Mouse (Mus musculus): ENCODE data around the gene Inpp5k. TPM values are rescaled to one million over a fixed set of nuclear protein-coding genes. Genes with fewer than 3 reads are reported as not detected.
A peak's percentile ranks its signal among the peaks of the same experiment; 100 is the strongest.

The Inpp5k gene
- total and polyA plus RNA-seq, 3 experiments, result 31.2 to 41.9 (median 35.6) TPM

- in situ Hi-C loops (cut with MboI; ENCODE audit: low pct_ligation_motif_present, low pct_unique_long_range_greater_than_20kb, low sequenced_read_pairs) (no loop called here), dilution Hi-C loops (cut with MboI; ENCODE audit: extremely low pct_ligation_motif_present, extremely low pct_unique_long_range_greater_than_20kb, low sequenced_read_pairs) (no loop called here)
- Histone ChIP-seq H3K79me2 (replicated peaks; ENCODE audit: control insufficient read depth, extremely low read depth, insufficient read depth, poor library complexity, severe bottlenecking) (peaks cover 71% of the 10 kb centered on the region), H3K9me3 (replicated peaks; ENCODE audit: low read length) (no peaks in the 10 kb centered on the region), H3K4me1 (ENCODE audit: control insufficient read depth in 1 of 2, insufficient read depth in 2 of 2) (peaks cover 11 to 42% of the 10 kb centered on the region in 2 experiments), H3K4me3 (replicated peaks in 1 of 3; ENCODE audit: low read depth in 2 of 3, low read length in 2 of 3, poor library complexity in 1 of 3) (no peak overlapping the region), H3K27me3 (replicated peaks) (no peaks in the 10 kb centered on the region), H3K36me3 (replicated peaks in 1 of 2; ENCODE audit: control insufficient read depth in 1 of 2, insufficient read depth in 1 of 2, low read length in 1 of 2) (peaks cover 23 to 79% of the 10 kb centered on the region in 2 experiments), H3K4me2 (ENCODE audit: insufficient read depth, low read depth, poor library complexity, severe bottlenecking) (no peak overlapping the region), H3K9ac (ENCODE audit: insufficient read depth, low read depth) (no peak overlapping the region), H3K27ac (ENCODE audit: insufficient read depth, low read depth) (no peak overlapping the region)
- TF ChIP-seq ZNF384 (IDR thresholded peaks at IDR 0.05; ENCODE audit: low read depth, low read length) (peak; percentile 48; the same call in 1 of the 2 replicates), IRF4 (IDR thresholded peaks at IDR 0.05; ENCODE audit: low read depth, low read length) (no peak)
- no peak for DNase-seq (ENCODE audit: extremely low read depth)
Observed at GRCm38 (mm10) chr11:75688132-75688531, 57.3 kb downstream of the Inpp5k start.

- peaks cover 7 to 24% of the 10 kb centered on the region in 2 experiments for H3K4me1 ChIP-seq (ENCODE audit: control insufficient read depth in 1 of 2, insufficient read depth in 2 of 2)
- no peak overlapping the region for H3K4me3 ChIP-seq (replicated peaks in 1 of 3; ENCODE audit: low read depth in 2 of 3, low read length in 2 of 3, poor library complexity in 1 of 3)
- H3K79me2 ChIP-seq (replicated peaks; ENCODE audit: control insufficient read depth, extremely low read depth, insufficient read depth, poor library complexity, severe bottlenecking), result peaks cover 59% of the 10 kb centered on the region
- in situ Hi-C loops (cut with MboI; ENCODE audit: low pct_ligation_motif_present, low pct_unique_long_range_greater_than_20kb, low sequenced_read_pairs), result no loop called here
- no peak for TF ChIP-seq ZNF384 (IDR thresholded peaks at IDR 0.05; ENCODE audit: low read depth, low read length)
- TF ChIP-seq IRF4 (IDR thresholded peaks at IDR 0.05; ENCODE audit: low read depth, low read length), result no peak
- no peak for TF ChIP-seq MAX (IDR thresholded peaks at IDR 0.05; ENCODE audit: low read length)
- TF ChIP-seq RAD21 (IDR thresholded peaks at IDR 0.05; ENCODE audit: low read depth, low read length), result no peak
- TF ChIP-seq CTCF (conservative IDR thresholded peaks at IDR 0.05 in 1 of 2, IDR thresholded peaks at IDR 0.05 in 1 of 2; ENCODE audit: low read depth in 2 of 2, low read length in 2 of 2), result no peak
- TF ChIP-seq USF2 (conservative IDR thresholded peaks at IDR 0.05; ENCODE audit: low read depth, low read length), result no peak
- H3K4me2 ChIP-seq (ENCODE audit: insufficient read depth, low read depth, poor library complexity, severe bottlenecking), result no peak overlapping the region
- no peak overlapping the region for H3K9ac ChIP-seq (ENCODE audit: insufficient read depth, low read depth)
- H3K27me3 ChIP-seq (replicated peaks), result no peaks in the 10 kb centered on the region
- dilution Hi-C loops (cut with MboI; ENCODE audit: extremely low pct_ligation_motif_present, extremely low pct_unique_long_range_greater_than_20kb, low sequenced_read_pairs), result no loop called here
- no peak for DNase-seq (ENCODE audit: extremely low read depth)
- no peak overlapping the region for H3K27ac ChIP-seq (ENCODE audit: insufficient read depth, low read depth)
- H3K9me3 ChIP-seq (replicated peaks; ENCODE audit: low read length), result no peaks in the 10 kb centered on the region
- H3K36me3 ChIP-seq (replicated peaks in 1 of 2; ENCODE audit: control insufficient read depth in 1 of 2, insufficient read depth in 1 of 2, low read length in 1 of 2), result peaks cover 35 to 79% of the 10 kb centered on the region in 2 experiments
Observed at GRCm38 (mm10) chr11:75689977-75690376, 59.2 kb downstream of the Inpp5k start.

- H3K4me2 ChIP-seq (ENCODE audit: insufficient read depth, low read depth, poor library complexity, severe bottlenecking), result no peak overlapping the region
- dilution Hi-C loops (cut with MboI; ENCODE audit: extremely low pct_ligation_motif_present, extremely low pct_unique_long_range_greater_than_20kb, low sequenced_read_pairs) (no loop called here), in situ Hi-C loops (cut with MboI; ENCODE audit: low pct_ligation_motif_present, low pct_unique_long_range_greater_than_20kb, low sequenced_read_pairs) (no loop called here)
- no peaks in the 10 kb centered on the region for H3K27me3 ChIP-seq (replicated peaks)
- H3K79me2 ChIP-seq (replicated peaks; ENCODE audit: control insufficient read depth, extremely low read depth, insufficient read depth, poor library complexity, severe bottlenecking), result peaks cover 53% of the 10 kb centered on the region
- no peak overlapping the region for H3K27ac ChIP-seq (ENCODE audit: insufficient read depth, low read depth)
- peaks cover 4 to 14% of the 10 kb centered on the region in 2 experiments for H3K4me1 ChIP-seq (ENCODE audit: control insufficient read depth in 1 of 2, insufficient read depth in 2 of 2)
- H3K4me3 ChIP-seq (replicated peaks in 1 of 3; ENCODE audit: low read depth in 2 of 3, low read length in 2 of 3, poor library complexity in 1 of 3), result no peak overlapping the region
- peaks cover 37 to 80% of the 10 kb centered on the region in 2 experiments for H3K36me3 ChIP-seq (replicated peaks in 1 of 2; ENCODE audit: control insufficient read depth in 1 of 2, insufficient read depth in 1 of 2, low read length in 1 of 2)
- no peak for DNase-seq (ENCODE audit: extremely low read depth)
- H3K9me3 ChIP-seq (replicated peaks; ENCODE audit: low read length), result no peaks in the 10 kb centered on the region
- H3K9ac ChIP-seq (ENCODE audit: insufficient read depth, low read depth), result no peak overlapping the region
- TF ChIP-seq EP300 (IDR thresholded peaks at IDR 0.05; ENCODE audit: low read length) (no peak), ZKSCAN1 (IDR thresholded peaks at IDR 0.05; ENCODE audit: borderline replicate concordance, low read depth, low read length) (no peak)
Observed at GRCm38 (mm10) chr11:75691047-75691446, 60.3 kb downstream of the Inpp5k start.

All from CH12.LX (cell line).